Mouse (Mus musculus): ENCODE results near the gene Slc25a51. TPM values are rescaled to one million over a fixed set of nuclear protein-coding genes. Genes with fewer than 3 reads are reported as not detected.

The Slc25a51 gene
- polyA plus RNA-seq (2014; fragmentation: Illumina TruSeq; extraction: RNeasy Lipid Tissue Mini Kit (QIAGEN cat#74804); ENCODE audit: low read depth, low replicate concordance) = 49.9 TPM

DNA sequence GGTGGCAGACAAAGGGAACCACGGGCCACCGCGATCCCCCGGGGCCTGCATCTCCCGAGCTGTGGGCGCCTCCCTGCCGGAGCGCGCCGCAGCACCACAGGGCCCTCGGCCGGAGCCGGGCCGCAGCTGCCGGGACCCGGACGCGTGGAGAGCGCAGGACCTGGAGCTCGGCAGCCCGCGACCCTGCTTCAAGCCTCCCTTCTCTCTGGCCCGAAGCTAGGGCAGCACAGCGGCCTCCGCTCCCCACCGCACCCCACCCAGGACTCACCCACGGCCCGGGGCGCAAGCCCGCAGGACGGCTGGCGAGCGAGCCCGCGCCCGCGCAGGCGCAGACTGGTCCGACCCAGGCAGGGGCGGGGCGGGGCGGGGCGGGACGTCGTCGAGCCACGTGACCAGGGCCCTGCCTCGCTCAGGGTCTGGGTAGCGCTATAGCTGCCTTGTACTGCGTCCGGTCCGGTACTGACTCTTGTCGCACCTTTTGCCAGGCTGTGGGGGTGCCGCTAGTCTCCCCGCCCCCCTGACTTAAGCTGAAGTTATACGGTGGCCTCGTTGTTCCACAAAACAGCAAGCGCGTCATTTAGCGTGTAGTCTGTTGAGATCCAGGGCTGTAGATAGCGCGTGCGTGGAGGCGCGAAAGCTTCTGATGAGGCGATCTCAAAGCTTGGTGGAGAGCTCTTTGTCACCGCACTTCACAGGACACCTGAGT lies at the start of gene Slc25a51:
Slc25a51 (minus strand) TSS at position 340 of the 706 bp plus-strand sequence.

Other genes starting within 250 kb of the Slc25a51 start
- 0.31 TPM for gene Frmpd1, start 223.9 kb downstream of the Slc25a51 start, polyA plus RNA-seq (2014; fragmentation: Illumina TruSeq; extraction: RNeasy Lipid Tissue Mini Kit (QIAGEN cat#74804); ENCODE audit: low read depth, low replicate concordance)
- 6.1 TPM for gene Trmt10b, start 111.6 kb downstream of the Slc25a51 start, polyA plus RNA-seq (2014; fragmentation: Illumina TruSeq; extraction: RNeasy Lipid Tissue Mini Kit (QIAGEN cat#74804); ENCODE audit: low read depth, low replicate concordance)
- 6.6 TPM for gene Dcaf10, start 66.7 kb downstream of the Slc25a51 start, polyA plus RNA-seq (2014; fragmentation: Illumina TruSeq; extraction: RNeasy Lipid Tissue Mini Kit (QIAGEN cat#74804); ENCODE audit: low read depth, low replicate concordance)
- 22.4 TPM for gene Exosc3, start 66.0 kb downstream of the Slc25a51 start, polyA plus RNA-seq (2014; fragmentation: Illumina TruSeq; extraction: RNeasy Lipid Tissue Mini Kit (QIAGEN cat#74804); ENCODE audit: low read depth, low replicate concordance)
- gene Shb, start 123.7 kb upstream of the Slc25a51 start, polyA plus RNA-seq (2014; fragmentation: Illumina TruSeq; extraction: RNeasy Lipid Tissue Mini Kit (QIAGEN cat#74804); ENCODE audit: low read depth, low replicate concordance) = 23.7 TPM

Data from heart, adult 10 weeks (tissue).